Mouse (Mus musculus): ENCODE measurements around the gene Kdm2a. TPM values are rescaled to one million over a fixed set of nuclear protein-coding genes. Genes with fewer than 3 reads are reported as not detected.

The Kdm2a gene
- polyA plus RNA-seq, 1 experiment from 2014 or later = 59.7 TPM

- H3K4me1 ChIP-seq = peaks cover 16% of the 10 kb centered on the region
- WGBS = 47% methylated on average over 7 of the region's 7 CpGs
- no peak overlapping the region for H3K9ac ChIP-seq
- H3K27me3 ChIP-seq = peaks cover 6% of the 10 kb centered on the region; the same call in 1 of the 2 replicates
- ATAC-seq (ENCODE audit: low FRiP score) = no peak
- H3K27ac ChIP-seq = no peak overlapping the region
- H3K9me3 ChIP-seq (replicated peaks) = 0 out of 2 replicates have a peak, but pooled peaks cover 5% of the 10 kb centered on the region
- H3K36me3 ChIP-seq = peaks cover 42% of the 10 kb centered on the region
- H3K4me2 ChIP-seq (replicated peaks) = peak overlapping the region; percentile 76
- peak overlapping the region; percentile 60 for H3K4me3 ChIP-seq
Measured at GRCm38 (mm10) chr19:4283653-4284052, 114.4 kb downstream of the Kdm2a start.

GRCm38 (mm10) chr19:4282898-4283553, 115.1 kb downstream of the Kdm2a start, which contains the start of gene Ankrd13d:
Ankrd13d (minus strand) TSS chr19:4283137.
- H3K36me3 ChIP-seq = peaks cover 36% of the 10 kb centered on the region
- H3K9ac ChIP-seq = peak within 1 kb of the TSS; percentile 74
- peak within 1 kb of the TSS; percentile 76 for H3K4me2 ChIP-seq (replicated peaks)
- H3K9me3 ChIP-seq (replicated peaks) = 0 out of 2 replicates have a peak, but pooled peaks cover 5% of the 10 kb centered on the region
- under 1% methylated on average over 47 of the region's 50 CpGs for WGBS
- peak within 1 kb of the TSS; percentile 60 for H3K4me3 ChIP-seq
- peaks cover 16% of the 10 kb centered on the region for H3K4me1 ChIP-seq
- ATAC-seq (ENCODE audit: low FRiP score) = peak; percentile 95
- peak within 1 kb of the TSS; percentile 58; the same call in 1 of the 2 replicates for H3K27ac ChIP-seq
- peaks cover 6% of the 10 kb centered on the region; the same call in 1 of the 2 replicates for H3K27me3 ChIP-seq

GRCm38 (mm10) chr19:4280425-4280824, 117.7 kb downstream of the Kdm2a start:
- no peak overlapping the region for H3K27ac ChIP-seq
- H3K9me3 ChIP-seq (replicated peaks) = 0 out of 2 replicates have a peak, but pooled peaks cover 9% of the 10 kb centered on the region
- peaks cover 16% of the 10 kb centered on the region for H3K4me1 ChIP-seq
- H3K4me2 ChIP-seq (replicated peaks) = no peak overlapping the region
- H3K9ac ChIP-seq = no peak overlapping the region
- H3K4me3 ChIP-seq = no peak overlapping the region
- peaks cover 10% of the 10 kb centered on the region for H3K36me3 ChIP-seq
- H3K27me3 ChIP-seq = peaks cover 6% of the 10 kb centered on the region; the same call in 1 of the 2 replicates
- WGBS = 97% methylated on average over 9 of the region's 9 CpGs
- ATAC-seq (ENCODE audit: low FRiP score) = no peak

- no peak overlapping the region for H3K4me3 ChIP-seq
- H3K27me3 ChIP-seq = peaks cover 6% of the 10 kb centered on the region; the same call in 1 of the 2 replicates
- H3K36me3 ChIP-seq = peaks cover 8% of the 10 kb centered on the region
- 0 out of 2 replicates have a peak, but pooled peaks cover 9% of the 10 kb centered on the region for H3K9me3 ChIP-seq (replicated peaks)
- H3K4me2 ChIP-seq (replicated peaks) = no peak overlapping the region
- ATAC-seq (ENCODE audit: low FRiP score) = no peak
- H3K27ac ChIP-seq = no peak overlapping the region
- 100% methylated on average over 1 of the region's 1 CpGs for WGBS
- H3K9ac ChIP-seq = no peak overlapping the region
- H3K4me1 ChIP-seq = peaks cover 16% of the 10 kb centered on the region
Measured at GRCm38 (mm10) chr19:4279487-4279886, 118.6 kb downstream of the Kdm2a start.

GRCm38 (mm10) chr19:4270972-4271371, 127.1 kb downstream of the Kdm2a start:
- Histone ChIP-seq H3K27ac (no peak overlapping the region), H3K9ac (no peak overlapping the region), H3K4me1 (peaks cover 6% of the 10 kb centered on the region; the same call in 1 of the 2 replicates), H3K4me3 (no peak overlapping the region), H3K4me2 (replicated peaks) (no peak overlapping the region), H3K36me3 (0 out of 2 replicates have a peak, but pooled peaks cover 13% of the 10 kb centered on the region), H3K27me3 (peaks cover 37% of the 10 kb centered on the region), H3K9me3 (replicated peaks) (0 out of 2 replicates have a peak, but pooled peaks cover 2% of the 10 kb centered on the region)
- ATAC-seq (ENCODE audit: low FRiP score) = no peak
- 95% methylated on average over 11 of the region's 11 CpGs for WGBS

- H3K4me2 ChIP-seq (replicated peaks) = no peak overlapping the region
- H3K9me3 ChIP-seq (replicated peaks) = no peaks in the 10 kb centered on the region
- H3K4me1 ChIP-seq = peaks cover 6% of the 10 kb centered on the region; the same call in 1 of the 2 replicates
- no peak overlapping the region for H3K4me3 ChIP-seq
- peaks cover 37% of the 10 kb centered on the region for H3K27me3 ChIP-seq
- 59% methylated on average over 6 of the region's 6 CpGs for WGBS
- no peak for ATAC-seq (ENCODE audit: low FRiP score)
- no peak overlapping the region for H3K9ac ChIP-seq
- 0 out of 2 replicates have a peak, but pooled peaks cover 13% of the 10 kb centered on the region for H3K36me3 ChIP-seq
- no peak overlapping the region for H3K27ac ChIP-seq
Measured at GRCm38 (mm10) chr19:4270187-4270586, 127.9 kb downstream of the Kdm2a start.

- no peak within 1 kb of the TSS for H3K27ac ChIP-seq
- H3K36me3 ChIP-seq = 0 out of 2 replicates have a peak, but pooled peaks cover 13% of the 10 kb centered on the region
- no peak for ATAC-seq (ENCODE audit: low FRiP score)
- H3K4me1 ChIP-seq = peaks cover 6% of the 10 kb centered on the region; the same call in 1 of the 2 replicates
- H3K9ac ChIP-seq = peak within 1 kb of the TSS; percentile 39; the same call in 1 of the 2 replicates
- peak within 1 kb of the TSS; percentile 27 for H3K4me3 ChIP-seq
- WGBS = 6% methylated on average over 46 of the region's 46 CpGs
- H3K4me2 ChIP-seq (replicated peaks) = peak within 1 kb of the TSS; percentile 51
- H3K27me3 ChIP-seq = peaks cover 37% of the 10 kb centered on the region
- H3K9me3 ChIP-seq (replicated peaks) = no peaks in the 10 kb centered on the region
Measured at GRCm38 (mm10) chr19:4268566-4269361, 129.3 kb downstream of the Kdm2a start, which contains the start of gene Ssh3. Ssh3 (minus strand) TSS chr19:4269180.

GRCm38 (mm10) chr19:4265956-4266355, 132.1 kb downstream of the Kdm2a start:
- H3K27ac ChIP-seq = no peak overlapping the region
- peaks cover 6% of the 10 kb centered on the region; the same call in 1 of the 2 replicates for H3K4me1 ChIP-seq
- ATAC-seq (ENCODE audit: low FRiP score) = no peak
- peaks cover 37% of the 10 kb centered on the region for H3K27me3 ChIP-seq
- no peak overlapping the region for H3K4me2 ChIP-seq (replicated peaks)
- H3K4me3 ChIP-seq = no peak overlapping the region
- WGBS = 62% methylated on average over 4 of the region's 4 CpGs
- H3K36me3 ChIP-seq = 0 out of 2 replicates have a peak, but pooled peaks cover 5% of the 10 kb centered on the region
- H3K9ac ChIP-seq = no peak overlapping the region
- H3K9me3 ChIP-seq (replicated peaks) = no peaks in the 10 kb centered on the region

Other genes with a start within 250 kb of the Kdm2a start
- gene Coro1b, start 249.7 kb downstream of the Kdm2a start, polyA plus RNA-seq (2016; fragmentation: Nextera tagmentation; extraction: Ambion mirVana) = 128 and 131 TPM in 2 replicates
- 1.0 and 1.2 TPM in 2 replicates for gene Ptprcap, start 244.7 kb downstream of the Kdm2a start, polyA plus RNA-seq (2016; fragmentation: Nextera tagmentation; extraction: Ambion mirVana)
- 64.8 and 68.2 TPM in 2 replicates for gene Rps6kb2, start 234.9 kb downstream of the Kdm2a start, polyA plus RNA-seq (2016; fragmentation: Nextera tagmentation; extraction: Ambion mirVana)
- gene Carns1, start 222.8 kb downstream of the Kdm2a start, polyA plus RNA-seq (2016; fragmentation: Nextera tagmentation; extraction: Ambion mirVana) = 4.7 and 5.0 TPM in 2 replicates
- gene Tbc1d10c, start 207.0 kb downstream of the Kdm2a start, polyA plus RNA-seq (2016; fragmentation: Nextera tagmentation; extraction: Ambion mirVana) = 0.58 and 1.0 TPM in 2 replicates
- 662 and 684 TPM in 2 replicates for gene Ppp1ca, start 206.2 kb downstream of the Kdm2a start, polyA plus RNA-seq (2016; fragmentation: Nextera tagmentation; extraction: Ambion mirVana)
- gene Rad9a, start 196.6 kb downstream of the Kdm2a start, polyA plus RNA-seq (2016; fragmentation: Nextera tagmentation; extraction: Ambion mirVana) = 30.5 and 31.2 TPM in 2 replicates
- gene Clcf1, start 184.0 kb downstream of the Kdm2a start, polyA plus RNA-seq (2016; fragmentation: Nextera tagmentation; extraction: Ambion mirVana) = 2.1 and 2.8 TPM in 2 replicates
- not detected in 2 replicates for gene AC109138.7, start 183.9 kb downstream of the Kdm2a start, polyA plus RNA-seq (2016; fragmentation: Nextera tagmentation; extraction: Ambion mirVana)
- gene Pold4, start 166.4 kb downstream of the Kdm2a start, polyA plus RNA-seq (2016; fragmentation: Nextera tagmentation; extraction: Ambion mirVana) = 16.2 and 17.2 TPM in 2 replicates
- 10.1 and 10.4 TPM in 2 replicates for gene Ssh3, start 129.1 kb downstream of the Kdm2a start, polyA plus RNA-seq (2016; fragmentation: Nextera tagmentation; extraction: Ambion mirVana)
- gene Ankrd13d, start 115.1 kb downstream of the Kdm2a start, polyA plus RNA-seq (2016; fragmentation: Nextera tagmentation; extraction: Ambion mirVana) = 17.5 and 22.1 TPM in 2 replicates
- 21.8 and 22.0 TPM in 2 replicates for gene Grk2, start 92.1 kb downstream of the Kdm2a start, polyA plus RNA-seq (2016; fragmentation: Nextera tagmentation; extraction: Ambion mirVana)
- gene Rhod, start 41.1 kb upstream of the Kdm2a start, polyA plus RNA-seq (2016; fragmentation: Nextera tagmentation; extraction: Ambion mirVana) = 15.3 and 16.4 TPM in 2 replicates
- gene Syt12, start 79.2 kb upstream of the Kdm2a start, polyA plus RNA-seq (2016; fragmentation: Nextera tagmentation; extraction: Ambion mirVana) = 1.5 and 1.7 TPM in 2 replicates
- not detected in 2 replicates for gene 2010003K11Rik, start 100.3 kb upstream of the Kdm2a start, polyA plus RNA-seq (2016; fragmentation: Nextera tagmentation; extraction: Ambion mirVana)
- gene Pcx, start 112.2 kb upstream of the Kdm2a start, polyA plus RNA-seq (2016; fragmentation: Nextera tagmentation; extraction: Ambion mirVana) = 24.8 and 25.2 TPM in 2 replicates
- gene Lrfn4, start 217.4 kb upstream of the Kdm2a start, polyA plus RNA-seq (2016; fragmentation: Nextera tagmentation; extraction: Ambion mirVana) = 16.3 and 17.6 TPM in 2 replicates
- gene Rce1, start 227.4 kb upstream of the Kdm2a start, polyA plus RNA-seq (2016; fragmentation: Nextera tagmentation; extraction: Ambion mirVana) = 54.3 and 62.9 TPM in 2 replicates

All from hindbrain, embryonic 12.5 days (tissue).